Mouse (Mus musculus): ENCODE data around the gene AI413582. TPM values are rescaled to one million over a fixed set of nuclear protein-coding genes. Genes with fewer than 3 reads are reported as not detected.
A peak's percentile ranks its signal among the peaks of the same experiment; 100 is the strongest.

The AI413582 gene
- total and polyA plus RNA-seq, 2 experiments from 2014 or later, result 35.0 to 85.2 TPM

- ATAC-seq (no peak), DNase-seq (no peak)
- 96% methylated on average over 7 of the region's 7 CpGs for WGBS
- H3K9me3 ChIP-seq (ENCODE audit: low read length), result no peaks in the 10 kb centered on the region
- no peak for TF ChIP-seq CTCF (IDR thresholded peaks at IDR 0.05; ENCODE audit: low read depth)
- H3K4me2 ChIP-seq (ENCODE audit: low read depth), result no peak overlapping the region
- peaks cover 65% of the 10 kb centered on the region for H3K36me3 ChIP-seq (ENCODE audit: insufficient read depth)
- H3K4me3 ChIP-seq (ENCODE audit: low read depth, low read length), result no peak overlapping the region
- H3K27ac ChIP-seq (ENCODE audit: low read depth, low read length), result no peak overlapping the region
- no peaks in the 10 kb centered on the region for H3K4me1 ChIP-seq (ENCODE audit: insufficient read depth)
- no peaks in the 10 kb centered on the region for H3K27me3 ChIP-seq (ENCODE audit: insufficient read depth, low read length)
- H3K9ac ChIP-seq, result no peak overlapping the region
Observed at GRCm38 (mm10) chr17:27592565-27592910, 27.0 kb upstream of the AI413582 start.

- no peak overlapping the region for H3K4me2 ChIP-seq (ENCODE audit: low read depth)
- no peak overlapping the region for H3K4me3 ChIP-seq (ENCODE audit: low read depth, low read length)
- no peak overlapping the region for H3K9ac ChIP-seq
- peak; percentile 36 for TF ChIP-seq CTCF (IDR thresholded peaks at IDR 0.05; ENCODE audit: low read depth)
- H3K4me1 ChIP-seq (ENCODE audit: insufficient read depth), result no peaks in the 10 kb centered on the region
- H3K27me3 ChIP-seq (ENCODE audit: insufficient read depth, low read length), result no peaks in the 10 kb centered on the region
- DNase-seq (no peak), ATAC-seq (no peak)
- H3K36me3 ChIP-seq (ENCODE audit: insufficient read depth), result peaks cover 65% of the 10 kb centered on the region
- no peak overlapping the region for H3K27ac ChIP-seq (ENCODE audit: low read depth, low read length)
- WGBS, result 91% methylated on average over 12 of the region's 12 CpGs
- no peaks in the 10 kb centered on the region for H3K9me3 ChIP-seq (ENCODE audit: low read length)
Observed at GRCm38 (mm10) chr17:27591826-27592564, 26.4 kb upstream of the AI413582 start.

GRCm38 (mm10) chr17:27588231-27588630, 22.7 kb upstream of the AI413582 start:
- Histone ChIP-seq H3K27ac (ENCODE audit: low read depth, low read length) (no peak overlapping the region), H3K36me3 (ENCODE audit: insufficient read depth) (peaks cover 55% of the 10 kb centered on the region), H3K9me3 (ENCODE audit: low read length) (no peaks in the 10 kb centered on the region), H3K9ac (no peak overlapping the region), H3K4me2 (ENCODE audit: low read depth) (no peak overlapping the region), H3K27me3 (ENCODE audit: insufficient read depth, low read length) (no peaks in the 10 kb centered on the region), H3K4me1 (ENCODE audit: insufficient read depth) (no peaks in the 10 kb centered on the region), H3K4me3 (ENCODE audit: low read depth, low read length) (no peak overlapping the region)
- ATAC-seq, result no peak
- WGBS, result 85% methylated on average over 8 of the region's 8 CpGs
- no peak for DNase-seq
- TF ChIP-seq CTCF (IDR thresholded peaks at IDR 0.05; ENCODE audit: low read depth), result no peak

- Histone ChIP-seq H3K36me3 (ENCODE audit: insufficient read depth) (peaks cover 55% of the 10 kb centered on the region), H3K27ac (ENCODE audit: low read depth, low read length) (no peak overlapping the region), H3K4me2 (ENCODE audit: low read depth) (no peak overlapping the region), H3K9ac (no peak overlapping the region), H3K4me3 (ENCODE audit: low read depth, low read length) (no peak overlapping the region), H3K27me3 (ENCODE audit: insufficient read depth, low read length) (no peaks in the 10 kb centered on the region), H3K9me3 (ENCODE audit: low read length) (no peaks in the 10 kb centered on the region), H3K4me1 (ENCODE audit: insufficient read depth) (no peaks in the 10 kb centered on the region)
- 74% methylated on average over 12 of the region's 12 CpGs for WGBS
- no peak for DNase-seq
- no peak for ATAC-seq
- TF ChIP-seq CTCF (IDR thresholded peaks at IDR 0.05; ENCODE audit: low read depth), result no peak
Observed at GRCm38 (mm10) chr17:27587252-27587651, 21.7 kb upstream of the AI413582 start.

GRCm38 (mm10) chr17:27586661-27587060, 21.1 kb upstream of the AI413582 start:
- no peak overlapping the region for H3K4me3 ChIP-seq (ENCODE audit: low read depth, low read length)
- H3K27me3 ChIP-seq (ENCODE audit: insufficient read depth, low read length), result no peaks in the 10 kb centered on the region
- peaks cover 58% of the 10 kb centered on the region for H3K36me3 ChIP-seq (ENCODE audit: insufficient read depth)
- H3K4me1 ChIP-seq (ENCODE audit: insufficient read depth), result no peaks in the 10 kb centered on the region
- no peak overlapping the region for H3K27ac ChIP-seq (ENCODE audit: low read depth, low read length)
- 56% methylated on average over 9 of the region's 9 CpGs for WGBS
- no peak for DNase-seq
- H3K9me3 ChIP-seq (ENCODE audit: low read length), result no peaks in the 10 kb centered on the region
- no peak overlapping the region for H3K4me2 ChIP-seq (ENCODE audit: low read depth)
- H3K9ac ChIP-seq, result no peak overlapping the region
- TF ChIP-seq CTCF (IDR thresholded peaks at IDR 0.05; ENCODE audit: low read depth), result no peak
- no peak for ATAC-seq

DNA sequence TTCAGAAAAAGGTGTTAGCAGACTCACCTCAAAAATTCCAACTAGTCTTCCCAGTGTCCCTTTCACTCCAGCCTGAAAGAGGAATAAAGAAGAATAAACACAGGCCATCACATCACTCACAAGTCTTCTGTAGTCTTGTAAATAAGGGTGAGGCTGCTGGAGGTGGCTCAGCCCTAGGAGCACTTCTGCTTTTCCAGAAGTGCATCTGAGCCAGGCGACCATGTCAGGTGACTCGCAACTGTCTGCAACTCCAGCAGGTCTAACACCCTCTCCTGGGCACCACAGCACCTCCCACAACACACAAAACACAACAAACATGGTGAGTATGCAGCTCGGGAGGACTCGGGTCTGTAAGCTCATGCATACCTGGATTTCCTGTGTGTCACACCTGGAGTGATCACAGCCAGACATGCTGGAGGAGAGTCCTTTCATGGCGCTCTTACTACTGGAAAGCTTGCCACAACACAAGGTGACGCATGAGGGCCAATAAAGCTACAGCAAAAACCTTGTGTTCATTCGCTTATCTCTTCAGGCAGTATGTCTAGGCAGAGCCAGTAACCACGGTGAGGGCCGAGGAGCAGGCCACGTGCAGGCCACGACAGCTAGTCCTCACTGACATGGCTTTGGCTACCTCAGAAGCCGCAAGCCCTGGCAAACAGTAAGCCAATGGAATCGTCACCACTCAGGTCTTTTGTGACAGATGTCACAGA, 17.8 kb upstream of the AI413582 start:
- TF ChIP-seq CTCF (IDR thresholded peaks at IDR 0.05; ENCODE audit: low read depth), result no peak
- no peak overlapping the region for H3K4me2 ChIP-seq (ENCODE audit: low read depth)
- no peak overlapping the region for H3K4me3 ChIP-seq (ENCODE audit: low read depth, low read length)
- H3K4me1 ChIP-seq (ENCODE audit: insufficient read depth), result no peaks in the 10 kb centered on the region
- no peaks in the 10 kb centered on the region for H3K9me3 ChIP-seq (ENCODE audit: low read length)
- WGBS, result 89% methylated on average over 13 of the region's 13 CpGs
- no peaks in the 10 kb centered on the region for H3K27me3 ChIP-seq (ENCODE audit: insufficient read depth, low read length)
- H3K36me3 ChIP-seq (ENCODE audit: insufficient read depth), result peaks cover 59% of the 10 kb centered on the region
- no peak overlapping the region for H3K9ac ChIP-seq
- H3K27ac ChIP-seq (ENCODE audit: low read depth, low read length), result no peak overlapping the region
- no peak for DNase-seq
- ATAC-seq, result no peak

- WGBS, result 86% methylated on average over 20 of the region's 20 CpGs
- DNase-seq, result no peak
- H3K9ac ChIP-seq, result no peak overlapping the region
- no peaks in the 10 kb centered on the region for H3K27me3 ChIP-seq (ENCODE audit: insufficient read depth, low read length)
- no peak overlapping the region for H3K27ac ChIP-seq (ENCODE audit: low read depth, low read length)
- no peaks in the 10 kb centered on the region for H3K9me3 ChIP-seq (ENCODE audit: low read length)
- TF ChIP-seq CTCF (IDR thresholded peaks at IDR 0.05; ENCODE audit: low read depth), result no peak
- H3K4me2 ChIP-seq (ENCODE audit: low read depth), result no peak overlapping the region
- H3K36me3 ChIP-seq (ENCODE audit: insufficient read depth), result peaks cover 61% of the 10 kb centered on the region
- H3K4me1 ChIP-seq (ENCODE audit: insufficient read depth), result no peaks in the 10 kb centered on the region
- no peak overlapping the region for H3K4me3 ChIP-seq (ENCODE audit: low read depth, low read length)
- no peak for ATAC-seq
Observed at GRCm38 (mm10) chr17:27580392-27581068, 15.0 kb upstream of the AI413582 start.
